Mouse (Mus musculus) thymus, adult 2 months (tissue): Measurements from ENCODE around the gene Baat.

Source experiments
- CTCF ChIP-seq: fragments of 200-500 bp; IDR thresholded peaks from 2 replicates; pipeline ENCODE4 v1.5.1; 2012; ENCODE audit warnings: mild to moderate bottlenecking, control low read depth, low read length, moderate library complexity, borderline replicate concordance; ENCODE audit not compliant: control insufficient read depth, poor library complexity, insufficient read depth; ENCODE audit errors: extremely low read depth
- POLR2A ChIP-seq: fragments of 200-500 bp; IDR thresholded peaks from 2 replicates; pipeline ENCODE4 v1.6.1; 2012; ENCODE audit warnings: mild to moderate bottlenecking, low read length, control low read depth, moderate library complexity; ENCODE audit not compliant: control insufficient read depth, poor library complexity, insufficient read depth; ENCODE audit errors: extremely low read depth

GRCm38 (mm10) chr4:49546026-49546425, 39.7 kb upstream of the Baat start:
- TF ChIP-seq CTCF = no peak
- no peak for TF ChIP-seq POLR2A
